Mouse (Mus musculus) thymus, postnatal 4 days (tissue): ENCODE data around the gene Igfn1.

ENCODE experiments used
- DNase-seq: peaks from one replicate; pipeline ENCODE4 v3.0.0; 2021

Gene Igfn1

DNA sequence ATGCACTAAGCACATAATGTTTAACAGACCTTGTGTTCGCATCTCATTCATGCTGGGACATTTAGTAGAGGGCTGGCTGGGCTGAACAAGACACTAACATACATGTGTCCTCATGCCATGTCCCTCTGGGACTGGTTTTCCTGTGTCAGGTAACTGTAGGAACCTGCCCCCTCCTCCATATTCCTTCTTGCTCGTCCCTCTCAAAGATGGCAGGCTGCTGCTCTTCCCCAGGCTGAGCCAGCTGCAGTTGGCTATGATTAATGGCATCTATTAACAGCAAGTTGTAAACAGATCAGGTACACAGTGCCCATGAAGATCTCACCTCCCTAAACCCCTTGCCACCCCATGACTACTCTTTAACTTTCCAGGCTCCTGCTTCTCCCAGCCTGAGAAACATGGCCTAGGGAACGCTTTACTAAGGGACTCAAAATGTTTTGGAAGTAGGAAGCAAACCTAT lies at the start of gene Igfn1:
Gene Igfn1 (minus strand): TSS at position 51 of the 457 bp plus-strand sequence.
- no peak for DNase-seq

- DNase-seq: no peak
These were observed 49.6 kb upstream of the Igfn1 start for GRCm38 (mm10) chr1:136055771-136056170.

- no peak for DNase-seq
These were observed 46.4 kb upstream of the Igfn1 start, which contains the start of gene Cacna1s for GRCm38 (mm10) chr1:136052547-136052946. Gene Cacna1s, plus strand, starts transcription at chr1:136052750.

GRCm38 (mm10) chr1:136051465-136051864 lies 45.3 kb upstream of the Igfn1 start:
- peak; percentile 40 for DNase-seq

GRCm38 (mm10) chr1:136051013-136051315 lies 44.8 kb upstream of the Igfn1 start:
- peak; percentile 69 for DNase-seq

DNA sequence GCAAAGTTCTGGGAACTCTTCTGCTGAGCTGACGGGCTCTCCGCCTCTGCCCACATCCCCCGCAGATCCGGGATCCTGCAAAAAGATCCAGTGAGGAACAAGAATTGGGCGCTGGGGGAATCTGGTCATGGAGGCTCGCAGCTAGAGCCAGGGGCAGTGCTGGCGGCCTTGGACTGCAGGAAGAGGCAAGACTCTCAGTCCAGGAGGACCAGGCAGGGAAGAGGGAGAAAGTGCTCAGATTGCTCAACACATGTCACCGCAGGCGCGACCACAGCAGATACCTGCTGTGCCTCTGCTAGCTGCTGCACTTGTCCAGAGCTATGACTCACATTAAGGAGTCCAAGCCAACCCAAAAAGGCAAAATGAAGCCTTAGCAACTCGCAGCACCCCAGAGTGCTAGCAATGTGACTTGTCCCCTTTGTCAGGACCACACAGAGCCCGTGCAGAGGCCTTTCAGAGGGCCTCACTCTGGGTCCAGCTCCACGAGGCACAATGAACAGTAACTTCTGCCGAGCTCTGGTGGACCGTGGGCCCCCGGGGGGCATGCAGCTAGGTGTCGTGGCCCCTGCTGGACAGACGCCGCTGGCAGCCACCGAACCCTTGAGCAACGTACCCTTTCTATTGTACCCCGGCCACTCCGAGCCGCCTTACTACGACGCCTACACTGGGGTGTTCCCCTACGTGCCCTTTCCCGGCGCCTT lies 44.3 kb upstream of the Igfn1 start, which contains the start of gene Ascl5:
Gene Ascl5 (plus strand): TSS at position 493 of the 701 bp plus-strand sequence.
- DNase-seq: no peak

DNA sequence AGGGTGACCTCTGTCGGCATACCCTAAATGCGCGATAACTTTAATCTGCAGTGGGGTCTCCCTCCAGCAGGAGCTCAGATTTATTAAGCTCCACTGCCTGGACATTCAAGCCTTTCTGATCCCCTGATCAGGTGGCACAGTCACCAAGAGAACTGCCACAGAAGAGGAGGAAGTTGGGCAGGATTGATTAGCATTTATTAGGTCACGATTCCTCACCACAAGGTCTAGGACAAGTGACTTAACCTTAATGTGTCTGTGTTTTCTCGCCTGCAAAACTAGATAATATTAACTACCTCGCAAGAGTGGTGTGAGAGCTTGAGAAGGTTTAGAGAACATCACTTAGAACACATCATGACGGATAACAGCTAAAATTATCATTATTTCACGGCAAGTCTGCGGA lies 41.8 kb upstream of the Igfn1 start:
- DNase-seq: no peak

- peak; percentile 45 for DNase-seq
These were observed 41.3 kb upstream of the Igfn1 start for GRCm38 (mm10) chr1:136047432-136047831.

GRCm38 (mm10) chr1:136045774-136046173 lies 39.6 kb upstream of the Igfn1 start:
- peak; percentile 87 for DNase-seq

GRCm38 (mm10) chr1:136040874-136041273 lies 34.7 kb upstream of the Igfn1 start:
- no peak for DNase-seq

DNA sequence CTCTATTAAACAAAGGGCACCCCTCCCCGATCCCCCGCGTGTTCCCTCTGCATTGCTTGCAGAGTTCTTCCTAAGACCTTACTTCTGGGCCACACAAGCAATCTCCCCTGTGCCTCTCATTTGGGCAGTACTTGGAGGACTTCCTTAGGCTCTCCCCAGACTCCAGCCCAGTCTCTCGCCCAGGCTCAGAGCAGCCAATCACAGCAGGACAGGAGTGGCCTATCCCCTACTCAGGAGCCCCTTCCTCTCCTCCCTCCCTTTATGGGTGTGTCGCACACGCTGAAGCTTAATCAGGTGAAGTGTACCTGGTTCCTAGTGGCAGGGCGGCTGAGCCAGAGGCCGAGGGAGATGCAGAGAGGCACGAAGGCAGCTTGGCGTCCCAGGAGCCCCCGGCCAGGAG lies 34.3 kb upstream of the Igfn1 start:
- DNase-seq: no peak

GRCm38 (mm10) chr1:136038746-136039538 lies 32.8 kb upstream of the Igfn1 start:
- DNase-seq: no peak

GRCm38 (mm10) chr1:136032961-136033360 lies 26.8 kb upstream of the Igfn1 start:
- DNase-seq: no peak

DNA sequence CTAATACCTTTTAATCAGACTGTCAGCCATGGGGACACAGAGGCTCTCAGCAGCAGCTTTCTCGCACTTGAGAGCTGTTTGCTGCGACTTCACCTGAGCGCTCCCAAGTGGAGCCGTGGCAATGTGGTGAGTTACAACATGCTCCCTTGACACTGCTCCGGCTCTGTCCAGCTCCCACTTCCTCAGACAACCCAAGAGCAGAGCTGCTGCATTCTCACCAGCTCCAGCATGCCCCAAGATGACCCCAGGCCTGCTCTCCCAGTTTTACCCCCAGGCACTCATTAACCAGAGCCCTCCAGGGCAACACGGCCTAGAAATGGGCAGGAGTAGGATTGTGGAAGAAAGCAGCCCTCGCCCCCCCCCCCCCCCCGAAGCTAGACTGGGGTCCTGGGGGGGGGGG lies 25.6 kb upstream of the Igfn1 start:
- DNase-seq: no peak

- no peak for DNase-seq
These were observed 24.1 kb upstream of the Igfn1 start for GRCm38 (mm10) chr1:136030201-136030600.

GRCm38 (mm10) chr1:136018390-136019189 lies 12.4 kb upstream of the Igfn1 start:
- peak; percentile 62 for DNase-seq

GRCm38 (mm10) chr1:136017907-136018313 lies 11.8 kb upstream of the Igfn1 start:
- peak; percentile 90 for DNase-seq

DNA sequence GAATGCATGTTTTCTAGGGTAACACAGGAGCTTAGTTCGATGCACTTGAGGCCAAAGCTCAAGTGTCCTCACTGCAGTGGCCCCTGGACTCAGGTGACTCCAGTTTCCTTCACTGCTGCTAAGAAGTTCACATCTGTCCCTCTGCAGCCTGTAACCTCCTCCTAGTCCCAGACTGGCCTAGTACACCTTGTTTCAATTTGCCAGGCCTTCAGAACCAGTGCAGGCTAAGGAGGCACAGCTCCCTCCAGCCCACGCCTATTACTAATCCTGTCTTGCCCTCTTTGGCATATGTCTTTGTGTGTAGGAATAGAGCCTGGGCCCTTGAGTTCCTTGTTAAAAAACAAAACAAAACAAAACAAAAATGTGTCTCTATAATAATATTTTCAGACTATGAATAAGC lies 11.2 kb upstream of the Igfn1 start:
- no peak for DNase-seq

DNA sequence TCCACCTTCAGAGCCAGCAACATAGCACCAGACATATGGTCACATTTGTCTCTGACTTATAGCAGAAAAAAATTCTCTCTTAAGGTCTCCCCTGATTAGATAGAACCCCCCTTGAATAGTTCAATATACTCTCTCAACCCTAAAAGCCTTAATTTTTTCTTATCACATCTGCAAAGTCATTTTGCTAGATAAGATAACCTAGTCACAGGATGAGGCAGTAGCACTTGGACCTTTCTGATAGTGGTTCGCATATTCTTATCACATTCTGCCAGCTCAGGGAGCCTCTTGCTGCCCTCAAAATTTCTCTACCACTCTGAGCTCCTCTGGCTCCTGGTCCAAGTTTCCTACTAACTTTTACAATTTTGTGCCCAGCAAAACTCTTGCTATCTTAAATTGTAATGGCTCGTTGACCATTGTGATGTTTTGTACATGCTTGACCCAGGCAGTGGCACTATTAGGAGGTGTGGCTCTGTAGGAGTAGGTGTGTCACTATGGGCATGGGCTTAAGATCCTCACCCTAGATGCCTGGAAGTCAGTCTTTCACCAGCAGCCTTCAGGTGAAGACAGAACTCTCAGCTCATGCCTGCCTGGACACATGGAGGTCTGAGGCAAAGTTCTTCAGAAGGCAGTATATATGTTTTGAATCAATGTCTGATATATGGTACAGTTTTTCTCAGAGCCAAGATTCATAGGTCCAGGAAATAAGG lies 8.8 kb upstream of the Igfn1 start:
- no peak for DNase-seq

GRCm38 (mm10) chr1:136013513-136013912 lies 7.4 kb upstream of the Igfn1 start:
- DNase-seq: no peak

GRCm38 (mm10) chr1:136010247-136010646 lies 4.1 kb upstream of the Igfn1 start:
- DNase-seq: no peak

GRCm38 (mm10) chr1:136008159-136008533 lies 2.0 kb upstream of the Igfn1 start:
- no peak for DNase-seq
